Mouse (Mus musculus) small intestine, adult 2 months (tissue): ENCODE results near the gene Slc6a5.

Experiments
- CTCF ChIP-seq: fragments of 200-500 bp; IDR thresholded peaks from 2 replicates; pipeline ENCODE4 v1.5.1; 2012; ENCODE audit warnings: low read depth, mild to moderate bottlenecking, control low read depth, inconsistent platforms, low read length, moderate library complexity, mixed read lengths; ENCODE audit not compliant: insufficient replicate concordance, insufficient read length; ENCODE audit errors: extremely low read depth
- POLR2A ChIP-seq: fragments of 200-500 bp; IDR thresholded peaks from 2 replicates; pipeline ENCODE4 v1.6.1; 2012; ENCODE audit warnings: low read depth, mild to moderate bottlenecking, control low read depth, inconsistent platforms, low read length, moderate library complexity

- no peak for TF ChIP-seq CTCF
- no peak for TF ChIP-seq POLR2A
Observed at GRCm38 (mm10) chr7:49911147-49911946, 1.4 kb downstream of the Slc6a5 start.
